Mouse (Mus musculus): ENCODE data around the gene Wdfy2. TPM values are rescaled to one million over a fixed set of nuclear protein-coding genes. Genes with fewer than 3 reads are reported as not detected.

Gene Wdfy2
- total and polyA plus RNA-seq, 3 experiments, result 2.7 to 4.1 TPM; not detected in 1

DNA sequence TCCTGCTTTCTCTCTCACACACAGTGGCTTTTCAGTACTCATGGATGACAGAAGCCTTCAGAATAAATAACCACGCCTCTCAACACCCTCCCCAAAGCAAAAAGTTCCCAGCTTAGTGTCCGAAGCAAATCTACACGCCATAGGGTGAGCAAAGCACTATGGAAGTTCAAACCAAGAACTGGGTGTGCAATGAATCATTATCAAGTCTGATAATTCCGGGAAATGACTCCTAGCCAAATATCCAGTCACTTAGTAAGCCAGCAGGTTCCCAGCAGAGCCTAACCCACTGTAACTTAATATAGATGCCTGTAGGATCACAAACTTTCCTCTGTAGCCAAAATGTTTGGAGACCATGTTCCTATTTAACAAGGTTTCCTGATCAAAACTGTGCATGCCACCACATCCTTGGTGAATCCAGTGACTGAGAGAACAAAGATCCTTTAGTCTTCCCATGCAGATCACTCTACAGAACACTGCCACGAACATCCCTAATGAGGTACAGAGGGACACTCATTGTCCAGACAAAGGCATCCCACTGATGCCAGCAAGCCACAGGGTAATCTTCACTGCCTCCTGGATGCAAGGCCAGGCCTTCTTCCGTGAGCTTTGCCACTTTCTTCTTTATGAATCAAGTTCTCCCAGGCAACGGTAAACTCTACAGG, 154.5 kb downstream of the Wdfy2 start:
- H3K36me3 ChIP-seq (ENCODE audit: control insufficient read depth in 1 of 2, insufficient read depth in 2 of 2, low read length in 2 of 2), result no peaks in the 10 kb centered on the region
- H3K27ac ChIP-seq (ENCODE audit: control insufficient read depth, low read depth, low read length), result no peak overlapping the region
- no peak for DNase-seq (ENCODE audit: low read depth, low spot score)
- no peak overlapping the region for H3K4me3 ChIP-seq (ENCODE audit: control insufficient read depth in 1 of 2, insufficient read depth in 1 of 2, low read depth in 2 of 2, low read length in 2 of 2)
- H3K9me3 ChIP-seq (replicated peaks; ENCODE audit: insufficient read depth, low read length), result no peaks in the 10 kb centered on the region
- H3K9ac ChIP-seq (ENCODE audit: control insufficient read depth, low read depth, low read length, poor library complexity, severe bottlenecking), result no peak overlapping the region
- peaks cover 0 to 3% of the 10 kb centered on the region in 2 experiments; a peak in 2 of 4 replicates for H3K27me3 ChIP-seq (ENCODE audit: control insufficient read depth in 1 of 2, insufficient read depth in 2 of 2, low read length in 2 of 2)
- H3K79me2 ChIP-seq (ENCODE audit: control insufficient read depth, insufficient read depth, low read length, poor library complexity), result no peaks in the 10 kb centered on the region
- TF ChIP-seq GATA1 (IDR thresholded peaks at IDR 0.05; ENCODE audit: low read depth, low read length), result no peak
- no peak for TF ChIP-seq ZC3H11A (IDR thresholded peaks at IDR 0.05; ENCODE audit: low read depth, low read length)
- TF ChIP-seq NRF1 (IDR thresholded peaks at IDR 0.05; ENCODE audit: insufficient read depth, low read depth, low read length, poor library complexity, severe bottlenecking), result no peak
- TF ChIP-seq KAT2A (conservative IDR thresholded peaks at IDR 0.05; ENCODE audit: low read depth, low read length), result no peak
- no peak for TF ChIP-seq ZMIZ1 (IDR thresholded peaks at IDR 0.05; ENCODE audit: low read depth, low read length)
- no peak for TF ChIP-seq USF2 (IDR thresholded peaks at IDR 0.05; ENCODE audit: borderline replicate concordance in 1 of 2, insufficient read depth in 1 of 2, low read depth in 1 of 2, low read length in 2 of 2)
- TF ChIP-seq MEF2A (IDR thresholded peaks at IDR 0.05; ENCODE audit: extremely low read depth, insufficient replicate concordance, low read depth, low read length, poor library complexity, severe bottlenecking), result no peak
- no peak for TF ChIP-seq BHLHE40 (IDR thresholded peaks at IDR 0.05; ENCODE audit: borderline replicate concordance, low read depth, low read length)
- no peak for TF ChIP-seq ZNF384 (IDR thresholded peaks at IDR 0.05; ENCODE audit: low read depth, low read length)
- no peaks in the 10 kb centered on the region for H3K4me1 ChIP-seq (ENCODE audit: control insufficient read depth in 1 of 2, insufficient read depth in 2 of 2, low read length in 2 of 2)

DNA sequence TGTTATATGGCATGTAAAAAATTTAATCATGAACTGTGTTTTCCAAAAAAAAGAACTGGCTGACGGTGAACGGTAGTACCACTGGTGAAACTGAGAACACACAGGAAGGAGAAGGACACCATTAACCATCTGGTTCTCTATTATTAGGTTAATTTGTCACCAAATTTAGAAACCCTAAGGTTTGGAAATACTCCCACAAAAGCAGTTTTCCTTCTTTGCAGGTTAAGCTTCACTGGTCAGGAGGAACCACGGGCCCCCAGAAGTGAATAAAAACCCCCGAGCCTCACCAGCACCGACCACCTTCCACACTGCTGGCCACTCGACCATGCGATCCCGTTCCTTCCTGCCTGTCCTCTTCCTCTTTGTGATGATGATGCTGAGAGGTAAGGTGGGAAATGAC, 160.3 kb downstream of the Wdfy2 start, which contains the start of gene Defb47:
Gene Defb47, plus strand, starts transcription at position 301 of the 400 bp plus-strand sequence.
- Histone ChIP-seq H3K79me2 (ENCODE audit: control insufficient read depth, insufficient read depth, low read length, poor library complexity) (no peaks in the 10 kb centered on the region), H3K4me3 (ENCODE audit: control insufficient read depth in 1 of 2, insufficient read depth in 1 of 2, low read depth in 2 of 2, low read length in 2 of 2) (no peak within 1 kb of the TSS), H3K4me1 (ENCODE audit: control insufficient read depth in 1 of 2, insufficient read depth in 2 of 2, low read length in 2 of 2) (no peaks in the 10 kb centered on the region), H3K9me3 (replicated peaks; ENCODE audit: insufficient read depth, low read length) (no peaks in the 10 kb centered on the region), H3K9ac (ENCODE audit: control insufficient read depth, low read depth, low read length, poor library complexity, severe bottlenecking) (no peak within 1 kb of the TSS), H3K36me3 (ENCODE audit: control insufficient read depth in 1 of 2, insufficient read depth in 2 of 2, low read length in 2 of 2) (no peaks in the 10 kb centered on the region), H3K27me3 (ENCODE audit: control insufficient read depth in 1 of 2, insufficient read depth in 2 of 2, low read length in 2 of 2) (peaks cover 0 to 2% of the 10 kb centered on the region in 2 experiments; a peak in 2 of 4 replicates), H3K27ac (ENCODE audit: control insufficient read depth, low read depth, low read length) (no peak within 1 kb of the TSS)
- no peak for TF ChIP-seq EP300 (IDR thresholded peaks at IDR 0.05; ENCODE audit: low read depth in 1 of 2, low read length in 2 of 2)
- TF ChIP-seq GABPA (IDR thresholded peaks at IDR 0.05; ENCODE audit: low read depth, low read length), result no peak
- TF ChIP-seq ZNF384 (IDR thresholded peaks at IDR 0.05; ENCODE audit: low read depth, low read length), result no peak
- no peak for DNase-seq (ENCODE audit: low read depth, low spot score)

DNA sequence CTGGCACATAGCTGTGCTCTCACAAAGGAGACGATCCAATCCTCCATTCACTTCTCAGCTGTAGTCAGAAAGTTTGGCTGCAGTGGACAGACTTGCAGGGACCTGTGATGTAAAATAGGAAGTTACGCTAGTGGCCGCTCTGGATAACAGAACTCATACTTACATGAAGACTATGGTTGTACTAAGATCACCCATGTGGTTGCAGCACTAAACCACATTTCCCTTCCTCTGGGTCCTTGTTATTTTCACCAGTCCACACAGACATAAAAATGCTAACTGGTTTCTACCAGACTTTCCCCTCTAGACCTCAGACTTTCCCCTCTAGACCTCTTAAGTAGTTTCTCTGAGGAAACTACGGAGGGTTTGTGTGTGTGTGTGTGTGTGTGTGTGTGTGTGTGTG, 161.5 kb downstream of the Wdfy2 start:
- no peak for TF ChIP-seq CHD1 (IDR thresholded peaks at IDR 0.05; ENCODE audit: low read depth, low read length)
- TF ChIP-seq UBTF (IDR thresholded peaks at IDR 0.05; ENCODE audit: borderline replicate concordance, insufficient read depth, low read depth, low read length), result no peak
- no peak for TF ChIP-seq USF1 (IDR thresholded peaks at IDR 0.05; ENCODE audit: low read depth, low read length)
- TF ChIP-seq NRF1 (IDR thresholded peaks at IDR 0.05; ENCODE audit: insufficient read depth, low read depth, low read length, poor library complexity, severe bottlenecking), result no peak
- TF ChIP-seq RCOR1 (IDR thresholded peaks at IDR 0.05; ENCODE audit: low read depth, low read length), result no peak
- no peak for TF ChIP-seq E2F4 (IDR thresholded peaks at IDR 0.05; ENCODE audit: borderline replicate concordance, low read depth, low read length)
- TF ChIP-seq JUND (IDR thresholded peaks at IDR 0.05; ENCODE audit: low read depth, low read length), result no peak
- no peak for TF ChIP-seq EP300 (IDR thresholded peaks at IDR 0.05; ENCODE audit: low read depth in 1 of 2, low read length in 2 of 2)
- no peak for TF ChIP-seq POLR2AphosphoS2 (IDR thresholded peaks at IDR 0.05; ENCODE audit: low read length)
- no peak for TF ChIP-seq GABPA (IDR thresholded peaks at IDR 0.05; ENCODE audit: low read depth, low read length)
- no peak for TF ChIP-seq TBP (IDR thresholded peaks at IDR 0.05; ENCODE audit: low read depth, low read length)
- no peak for TF ChIP-seq NELFE (IDR thresholded peaks at IDR 0.05; ENCODE audit: low read depth, low read length)
- no peak for TF ChIP-seq BHLHE40 (IDR thresholded peaks at IDR 0.05; ENCODE audit: borderline replicate concordance, low read depth, low read length)
- TF ChIP-seq ELF1 (IDR thresholded peaks at IDR 0.05; ENCODE audit: low read depth, low read length), result no peak
- Histone ChIP-seq H3K79me2 (ENCODE audit: control insufficient read depth, insufficient read depth, low read length, poor library complexity) (no peaks in the 10 kb centered on the region), H3K4me1 (ENCODE audit: control insufficient read depth in 1 of 2, insufficient read depth in 2 of 2, low read length in 2 of 2) (no peaks in the 10 kb centered on the region), H3K9me3 (replicated peaks; ENCODE audit: insufficient read depth, low read length) (no peaks in the 10 kb centered on the region), H3K9ac (ENCODE audit: control insufficient read depth, low read depth, low read length, poor library complexity, severe bottlenecking) (no peak overlapping the region), H3K4me3 (ENCODE audit: control insufficient read depth in 1 of 2, insufficient read depth in 1 of 2, low read depth in 2 of 2, low read length in 2 of 2) (no peak overlapping the region), H3K27me3 (ENCODE audit: control insufficient read depth in 1 of 2, insufficient read depth in 2 of 2, low read length in 2 of 2) (peaks cover 0 to 2% of the 10 kb centered on the region in 2 experiments; a peak in 2 of 4 replicates), H3K36me3 (ENCODE audit: control insufficient read depth in 1 of 2, insufficient read depth in 2 of 2, low read length in 2 of 2) (no peaks in the 10 kb centered on the region), H3K27ac (ENCODE audit: control insufficient read depth, low read depth, low read length) (no peak overlapping the region)
- no peak for DNase-seq (ENCODE audit: low read depth, low spot score)

Data from MEL (cell line).